8 mouse cellular contexts compared by ENCODE assay signal in the genomic region with DNA sequence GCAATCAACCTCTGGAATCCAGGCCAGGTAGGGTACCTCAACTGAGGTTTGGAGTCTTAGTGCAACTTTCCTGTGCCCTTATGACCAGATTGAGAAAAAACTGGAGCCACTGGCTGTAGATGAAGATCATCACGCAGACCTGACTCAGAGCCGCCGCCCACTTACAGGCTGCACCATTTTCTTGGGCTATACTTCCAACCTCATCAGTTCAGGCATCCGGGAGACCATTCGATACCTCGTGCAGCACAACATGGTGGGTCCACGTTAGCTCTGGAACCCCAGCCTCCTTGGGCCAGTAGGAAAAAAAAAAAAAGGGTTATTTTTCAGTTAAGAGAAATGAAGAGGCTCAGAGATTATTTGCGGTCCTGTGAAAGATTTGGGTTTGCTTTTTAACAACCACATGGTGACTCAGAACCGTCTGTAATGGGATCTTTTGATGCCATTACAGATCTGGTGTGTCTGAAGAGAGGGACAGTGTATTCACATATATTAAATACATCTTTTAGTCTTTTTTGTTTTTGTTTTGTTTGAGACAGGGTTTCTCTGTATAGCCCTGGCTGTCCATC. TPM values are rescaled to one million over a fixed set of nuclear protein-coding genes. Genes with fewer than 3 reads are reported as not detected.
DNase-seq lines count a peak whose midpoint lies in the region; ATAC-seq and TF ChIP-seq lines count a peak whose summit lies in the region.

No protein-coding gene starts in this region.

- no peak for TF ChIP-seq CTCF in cerebellum, adult 2 months (IDR thresholded peaks at IDR 0.05; ENCODE audit: borderline replicate concordance, insufficient read depth, low read depth, low read length)
- no peak for TF ChIP-seq CTCF in spleen, adult 2 months (IDR thresholded peaks at IDR 0.05; ENCODE audit: extremely low read depth, insufficient read depth, insufficient read length, insufficient replicate concordance)

- peak overlapping the region; percentile 74 for H3K9ac ChIP-seq in limb, embryonic 11.5 days (ENCODE audit: low read length)
- peak overlapping the region; percentile 85; the same call in 1 of the 2 replicates for H3K9ac ChIP-seq in stomach, embryonic 14.5 days (replicated peaks; ENCODE audit: low read depth, low read length)

- peaks cover 22% of the 10 kb centered on the region for H3K36me3 ChIP-seq in spleen, adult 2 months (ENCODE audit: control insufficient read depth, insufficient read depth, low read length)
- H3K36me3 ChIP-seq in limb, embryonic 11.5 days (ENCODE audit: control insufficient read depth, insufficient read depth, low read length): peaks cover 8% of the 10 kb centered on the region; the same call in 1 of the 2 replicates
- peaks cover 34% of the 10 kb centered on the region for H3K36me3 ChIP-seq in stomach, embryonic 14.5 days (ENCODE audit: control insufficient read depth, insufficient read depth, low read length)

- DNase-seq in cerebellum, adult 2 months: no peak
- no peak for DNase-seq in cerebellum, adult 18-20 months
- no peak for DNase-seq in spleen, adult 2 months (ENCODE audit: low read depth in 1 of 2, low spot score in 2 of 2)
- no peak for DNase-seq in spleen, postnatal 36 days (ENCODE audit: low spot score in 2 of 2)
- DNase-seq in limb, embryonic 11.5 days (ENCODE audit: low spot score): no peak
- DNase-seq in cerebellum, postnatal 4 days (ENCODE audit: low spot score in 2 of 2): no peak
- no peak for DNase-seq in layer of hippocampus, postnatal 36 days

- 0 out of 2 replicates have a peak, but pooled peaks have one; percentile 10 for ATAC-seq in limb, embryonic 11.5 days (ENCODE audit: insufficient number of reproducible peaks, low FRiP score, low TSS enrichment, low read depth)
- ATAC-seq in stomach, embryonic 14.5 days (ENCODE audit: insufficient number of reproducible peaks, insufficient read depth, low FRiP score, low read depth): 0 out of 2 replicates have a peak, but pooled peaks have one; percentile 2

- H3K9me3 ChIP-seq in limb, embryonic 11.5 days (ENCODE audit: control insufficient read depth, low read length): no peaks in the 10 kb centered on the region
- no peaks in the 10 kb centered on the region for H3K9me3 ChIP-seq in stomach, embryonic 14.5 days (ENCODE audit: control insufficient read depth, low read depth, low read length)

- H3K4me1 ChIP-seq in cerebellum, adult 2 months (ENCODE audit: control insufficient read depth, insufficient read depth, low read length): peaks cover 14% of the 10 kb centered on the region
- H3K4me1 ChIP-seq in spleen, adult 2 months (ENCODE audit: control insufficient read depth, insufficient read depth, insufficient read length): peaks cover 3% of the 10 kb centered on the region; the same call in 1 of the 2 replicates
- H3K4me1 ChIP-seq in limb, embryonic 11.5 days (ENCODE audit: control insufficient read depth, insufficient read depth, low read length): no peaks in the 10 kb centered on the region
- H3K4me1 ChIP-seq in stomach, embryonic 14.5 days (ENCODE audit: control insufficient read depth, insufficient read depth, low read length): peaks cover 4% of the 10 kb centered on the region; the same call in 1 of the 2 replicates

- H3K27me3 ChIP-seq in cerebellum, adult 2 months (ENCODE audit: control insufficient read depth, insufficient read depth, low read length): no peaks in the 10 kb centered on the region
- no peaks in the 10 kb centered on the region for H3K27me3 ChIP-seq in spleen, adult 2 months (ENCODE audit: control insufficient read depth, insufficient read depth, low read length)
- H3K27me3 ChIP-seq in limb, embryonic 11.5 days (ENCODE audit: control insufficient read depth, insufficient read depth, low read length): no peaks in the 10 kb centered on the region
- H3K27me3 ChIP-seq in stomach, embryonic 14.5 days (ENCODE audit: control insufficient read depth, insufficient read depth, low read length): no peaks in the 10 kb centered on the region

- 27% methylated on average over 9 of the region's 9 CpGs for WGBS in cerebellum, adult 2 months
- 43% methylated on average over 9 of the region's 9 CpGs for WGBS in spleen, adult 2 months
- WGBS in limb, embryonic 11.5 days: 36% methylated on average over 9 of the region's 9 CpGs
- 40% methylated on average over 9 of the region's 9 CpGs for WGBS in stomach, embryonic 14.5 days

- no peak for TF ChIP-seq POLR2A in cerebellum, adult 2 months (IDR thresholded peaks at IDR 0.05; ENCODE audit: borderline replicate concordance, insufficient read depth, low read length)
- no peak for TF ChIP-seq POLR2A in spleen, adult 2 months (IDR thresholded peaks at IDR 0.05; ENCODE audit: low read depth, low read length)

- H3K27ac ChIP-seq in cerebellum, adult 2 months (ENCODE audit: insufficient read depth, low read length): no peak overlapping the region
- peak overlapping the region; percentile 98; the same call in 1 of the 2 replicates for H3K27ac ChIP-seq in spleen, adult 2 months (ENCODE audit: insufficient read depth, low read length)
- peak overlapping the region; percentile 91; the same call in 1 of the 2 replicates for H3K27ac ChIP-seq in limb, embryonic 11.5 days (replicated peaks; ENCODE audit: low read depth, low read length)
- peak overlapping the region; percentile 98; the same call in 1 of the 2 replicates for H3K27ac ChIP-seq in stomach, embryonic 14.5 days (ENCODE audit: low read length)

- H3K4me2 ChIP-seq in limb, embryonic 11.5 days (ENCODE audit: low read depth, severe bottlenecking): peak overlapping the region; percentile 64
- H3K4me2 ChIP-seq in stomach, embryonic 14.5 days (replicated peaks; ENCODE audit: low read depth, low read length): peak overlapping the region; percentile 67

- H3K4me3 ChIP-seq in cerebellum, adult 2 months (replicated peaks; ENCODE audit: insufficient read depth, low read depth, low read length): peak overlapping the region; percentile 67
- peak overlapping the region; percentile 97 for H3K4me3 ChIP-seq in spleen, adult 2 months (ENCODE audit: extremely low read depth, insufficient read depth, insufficient read length)
- H3K4me3 ChIP-seq in limb, embryonic 11.5 days (ENCODE audit: low read depth, low read length): peak overlapping the region; percentile 90
- H3K4me3 ChIP-seq in stomach, embryonic 14.5 days (ENCODE audit: low read depth, low read length): peak overlapping the region; percentile 97

RNA-seq across cellular contexts. Expression of gene Dhps, which starts 0.9 kb away (rescaled TPM):
- 69.7 and 71.6 TPM in 2 replicates for polyA plus RNA-seq in cerebellum, adult 2 months (2012; rRNA removed)
- 40.6 and 84.9 TPM in 2 replicates for polyA plus RNA-seq in spleen, adult 2 months (2012; rRNA removed)
- polyA plus RNA-seq in limb, embryonic 11.5 days (2014; fragmentation: Nextera tagmentation; extraction: Ambion mirVana): 69.4 and 73.8 TPM in 2 replicates
- polyA plus RNA-seq in stomach, embryonic 14.5 days (2014; fragmentation: Nextera tagmentation; extraction: Ambion mirVana): 51.9 and 53.9 TPM in 2 replicates
- total RNA-seq in layer of hippocampus, postnatal 36 days (2021): 10 to 100 TPM; 52.1 to 60.6 TPM

RNA-seq across cellular contexts. Expression of gene Gm5741, which starts 4.7 kb away (rescaled TPM):
- polyA plus RNA-seq in cerebellum, adult 2 months (2012; rRNA removed): 1.3 TPM in 1 of 2 replicates, not detected in the other
- polyA plus RNA-seq in spleen, adult 2 months (2012; rRNA removed): 0.48 and 1.4 TPM in 2 replicates
- 0.75 TPM in 1 of 2 replicates, not detected in the other for polyA plus RNA-seq in limb, embryonic 11.5 days (2014; fragmentation: Nextera tagmentation; extraction: Ambion mirVana)
- polyA plus RNA-seq in stomach, embryonic 14.5 days (2014; fragmentation: Nextera tagmentation; extraction: Ambion mirVana): not detected in 2 replicates
- not detected for total RNA-seq in layer of hippocampus, postnatal 36 days (2021)

RNA-seq across cellular contexts. Expression of gene Wdr83os, which starts 8.1 kb away (rescaled TPM):
- polyA plus RNA-seq in cerebellum, adult 2 months (2012; rRNA removed): 98.0 and 102 TPM in 2 replicates
- polyA plus RNA-seq in spleen, adult 2 months (2012; rRNA removed): 68.5 and 73.6 TPM in 2 replicates
- polyA plus RNA-seq in limb, embryonic 11.5 days (2014; fragmentation: Nextera tagmentation; extraction: Ambion mirVana): 112 and 115 TPM in 2 replicates
- polyA plus RNA-seq in stomach, embryonic 14.5 days (2014; fragmentation: Nextera tagmentation; extraction: Ambion mirVana): 144 and 153 TPM in 2 replicates
- 10 to 100 TPM; 55.0 to 65.7 TPM for total RNA-seq in layer of hippocampus, postnatal 36 days (2021)

RNA-seq across cellular contexts. Expression of gene Wdr83, which starts 8.7 kb away (rescaled TPM):
- polyA plus RNA-seq in cerebellum, adult 2 months (2012; rRNA removed): 54.4 and 54.9 TPM in 2 replicates
- 20.6 and 26.3 TPM in 2 replicates for polyA plus RNA-seq in spleen, adult 2 months (2012; rRNA removed)
- polyA plus RNA-seq in limb, embryonic 11.5 days (2014; fragmentation: Nextera tagmentation; extraction: Ambion mirVana): 54.9 and 57.7 TPM in 2 replicates
- 45.0 and 46.4 TPM in 2 replicates for polyA plus RNA-seq in stomach, embryonic 14.5 days (2014; fragmentation: Nextera tagmentation; extraction: Ambion mirVana)
- total RNA-seq in layer of hippocampus, postnatal 36 days (2021): 10 to 100 TPM; 26.1 to 28.4 TPM

RNA-seq across cellular contexts. Expression of gene Man2b1, which starts 10.6 kb away (rescaled TPM):
- 34.7 and 35.7 TPM in 2 replicates for polyA plus RNA-seq in cerebellum, adult 2 months (2012; rRNA removed)
- 163 and 165 TPM in 2 replicates for polyA plus RNA-seq in spleen, adult 2 months (2012; rRNA removed)
- polyA plus RNA-seq in limb, embryonic 11.5 days (2014; fragmentation: Nextera tagmentation; extraction: Ambion mirVana): 22.1 and 23.4 TPM in 2 replicates
- 41.5 and 45.9 TPM in 2 replicates for polyA plus RNA-seq in stomach, embryonic 14.5 days (2014; fragmentation: Nextera tagmentation; extraction: Ambion mirVana)
- 10 to 100 TPM; 30.5 to 36.8 TPM for total RNA-seq in layer of hippocampus, postnatal 36 days (2021)
